Mouse (Mus musculus): ENCODE measurements at regions not wholly inside any gene's neighbourhood (a gene's known extent, or its start where the extent isn't known, plus 50 kb on each side); places are given as distances from the start of the nearest gene placed in this dataset.

DNA sequence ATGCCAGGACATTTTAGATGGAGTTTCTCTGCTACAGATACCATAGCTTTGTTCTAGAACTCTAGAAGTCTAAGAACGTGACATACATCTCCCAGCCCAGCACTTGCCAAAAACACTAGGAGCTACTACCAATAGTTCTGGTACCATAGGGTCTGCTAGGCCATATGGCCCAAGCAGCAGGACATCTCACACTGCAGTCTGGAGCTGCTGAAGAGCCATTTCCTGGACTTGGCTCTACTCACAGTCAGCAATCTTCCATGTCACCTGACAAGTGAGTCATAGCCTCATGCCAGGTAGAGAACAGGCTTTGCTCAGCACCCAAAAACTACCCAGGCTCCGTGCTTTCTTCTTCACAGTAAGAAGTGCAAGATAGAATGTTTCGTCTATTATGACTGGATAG, 175.1 kb downstream of the Cbln1 start:
- TF ChIP-seq POLR2AphosphoS2 (IDR thresholded peaks at IDR 0.05; ENCODE audit: low read length) (no peak), JUND (IDR thresholded peaks at IDR 0.05; ENCODE audit: low read depth, low read length) (no peak), MYC (IDR thresholded peaks at IDR 0.05; ENCODE audit: low read depth, low read length) (no peak)
